Mouse (Mus musculus) erythroblast, embryonic 14.5 days (primary cell): ENCODE measurements around the gene Adgrb2. TPM values are rescaled to one million over a fixed set of nuclear protein-coding genes. Genes with fewer than 3 reads are reported as not detected.

ENCODE experiments used
- H3K27me3 ChIP-seq: 2 replicates; pipeline ENCODE4 v1.6.1; 2012; ENCODE audit warnings: inconsistent platforms; ENCODE audit not compliant: control insufficient read depth
- H3K36me3 ChIP-seq: 2 replicates; pipeline ENCODE4 v1.6.1; 2012; ENCODE audit warnings: mild to moderate bottlenecking, inconsistent platforms; ENCODE audit not compliant: control insufficient read depth
- H3K4me1 ChIP-seq: 2 replicates; pipeline ENCODE4 v1.6.1; 2012; ENCODE audit warnings: inconsistent platforms; ENCODE audit not compliant: control insufficient read depth
- H3K4me3 ChIP-seq: replicated peaks from 2 replicates; pipeline ENCODE3; 2012; ENCODE audit warnings: moderate library complexity, mild to moderate bottlenecking, inconsistent platforms
- H3K9me3 ChIP-seq: 2 replicates; pipeline ENCODE4 v1.6.1; 2012; ENCODE audit warnings: low read length, inconsistent platforms, mixed read lengths; ENCODE audit not compliant: control insufficient read depth
- GATA1 ChIP-seq: IDR thresholded peaks from 2 replicates; pipeline ENCODE4 v1.6.1; 2012; ENCODE audit warnings: low read length, inconsistent platforms, mixed read lengths
- TAL1 ChIP-seq: IDR thresholded peaks from 3 replicates; pipeline ENCODE4 v1.6.1; 2012; ENCODE audit warnings: low read length, inconsistent platforms, mixed read lengths
- polyA plus RNA-seq: library from polyadenylated mRNA; stranded (reverse); fragments of >175 nt; gene quantifications from 2 replicates; pipeline ENCODE4 v1.2.3, GENCODE M21; 2012

The Adgrb2 gene
- polyA plus RNA-seq, 1 experiment: not detected

GRCm38 (mm10) chr4:130050056-130050824 is 65.6 kb downstream of the Adgrb2 start:
- H3K4me3 ChIP-seq: no peak overlapping the region
- peaks cover 15% of the 10 kb centered on the region for H3K27me3 ChIP-seq
- H3K36me3 ChIP-seq: no peaks in the 10 kb centered on the region
- H3K9me3 ChIP-seq: peaks cover 3% of the 10 kb centered on the region; the same call in 1 of the 2 replicates
- no peaks in the 10 kb centered on the region for H3K4me1 ChIP-seq
- TF ChIP-seq TAL1: no peak

GRCm38 (mm10) chr4:130052283-130052682 is 67.6 kb downstream of the Adgrb2 start:
- peaks cover 3% of the 10 kb centered on the region; the same call in 1 of the 2 replicates for H3K9me3 ChIP-seq
- no peak overlapping the region for H3K4me3 ChIP-seq
- H3K4me1 ChIP-seq: no peaks in the 10 kb centered on the region
- H3K36me3 ChIP-seq: no peaks in the 10 kb centered on the region
- H3K27me3 ChIP-seq: peaks cover 10% of the 10 kb centered on the region
- TF ChIP-seq TAL1: no peak
- TF ChIP-seq GATA1: no peak

- H3K36me3 ChIP-seq: no peaks in the 10 kb centered on the region
- TF ChIP-seq TAL1 (no peak), GATA1 (no peak)
- H3K4me3 ChIP-seq: no peak overlapping the region
- no peaks in the 10 kb centered on the region for H3K4me1 ChIP-seq
- H3K9me3 ChIP-seq: peaks cover 3% of the 10 kb centered on the region; the same call in 1 of the 2 replicates
- H3K27me3 ChIP-seq: peaks cover 2% of the 10 kb centered on the region
These were observed 68.4 kb downstream of the Adgrb2 start for GRCm38 (mm10) chr4:130053111-130053510.

GRCm38 (mm10) chr4:130054727-130055126 is 70.1 kb downstream of the Adgrb2 start:
- Histone ChIP-seq H3K4me1 (no peaks in the 10 kb centered on the region), H3K36me3 (no peaks in the 10 kb centered on the region), H3K4me3 (no peak overlapping the region), H3K27me3 (no peaks in the 10 kb centered on the region), H3K9me3 (peaks cover 3% of the 10 kb centered on the region; the same call in 1 of the 2 replicates)
- TF ChIP-seq GATA1 (no peak), TAL1 (no peak)

- Histone ChIP-seq H3K36me3 (no peaks in the 10 kb centered on the region), H3K27me3 (no peaks in the 10 kb centered on the region)
- TF ChIP-seq GATA1 (no peak), TAL1 (no peak)
These were observed 70.7 kb downstream of the Adgrb2 start for GRCm38 (mm10) chr4:130055160-130056010.

GRCm38 (mm10) chr4:130056011-130056322 is 71.3 kb downstream of the Adgrb2 start:
- Histone ChIP-seq H3K27me3 (no peaks in the 10 kb centered on the region), H3K4me3 (no peak overlapping the region), H3K4me1 (no peaks in the 10 kb centered on the region), H3K9me3 (peaks cover 3% of the 10 kb centered on the region; the same call in 1 of the 2 replicates), H3K36me3 (no peaks in the 10 kb centered on the region)
- TF ChIP-seq TAL1 (no peak), GATA1 (no peak)

More at GRCm38 (mm10) chr4:130055160-130056010, 70.7 kb downstream of the Adgrb2 start:
- Histone ChIP-seq H3K9me3 (peaks cover 3% of the 10 kb centered on the region; the same call in 1 of the 2 replicates), H3K4me1 (no peaks in the 10 kb centered on the region), H3K4me3 (no peak overlapping the region)

DNA sequence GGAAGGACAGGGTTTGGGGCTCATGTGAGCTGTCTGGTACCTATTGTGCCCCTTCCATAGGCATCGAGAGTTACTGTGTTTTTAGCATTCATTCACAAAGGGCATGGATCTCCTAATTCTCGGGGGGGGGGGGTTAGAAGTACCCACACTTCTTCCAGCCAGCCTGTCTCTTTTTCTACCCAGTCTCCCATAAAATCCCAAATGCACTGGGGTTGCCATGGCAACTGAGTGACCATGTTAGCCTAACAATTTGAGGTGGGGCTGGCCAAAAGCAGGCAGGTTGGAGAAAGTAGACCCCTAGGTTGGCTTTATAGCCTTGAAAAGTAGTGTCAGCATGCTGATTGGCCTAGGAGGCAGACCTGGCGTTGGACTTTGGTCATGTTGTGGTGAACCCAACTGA is 71.8 kb downstream of the Adgrb2 start:
- H3K4me3 ChIP-seq: no peak overlapping the region
- no peaks in the 10 kb centered on the region for H3K27me3 ChIP-seq
- H3K9me3 ChIP-seq: peaks cover 3% of the 10 kb centered on the region; the same call in 1 of the 2 replicates
- TF ChIP-seq GATA1: no peak
- TF ChIP-seq TAL1: no peak
- H3K4me1 ChIP-seq: no peaks in the 10 kb centered on the region
- no peaks in the 10 kb centered on the region for H3K36me3 ChIP-seq

DNA sequence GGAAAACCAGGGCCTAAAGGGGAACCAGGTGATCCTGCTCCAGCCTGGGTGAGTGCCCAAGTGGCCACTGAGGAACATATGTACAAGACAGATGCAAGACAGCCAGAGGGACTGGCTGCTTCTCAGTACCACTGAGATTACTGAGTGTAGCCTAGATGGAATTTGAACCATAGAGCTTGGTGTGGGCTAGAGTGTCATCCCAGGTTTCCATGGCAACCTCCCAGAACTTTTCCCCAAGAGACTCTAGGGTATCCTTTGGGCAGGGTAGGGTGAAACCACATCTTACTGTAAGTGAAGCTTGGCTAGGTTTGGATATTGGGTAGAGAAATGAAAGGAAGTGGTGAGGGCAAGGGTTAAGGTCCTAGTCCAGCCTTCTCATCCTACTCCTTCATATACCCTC is 76.3 kb downstream of the Adgrb2 start:
- TF ChIP-seq GATA1 (no peak), TAL1 (no peak)

GRCm38 (mm10) chr4:130063191-130063590 is 78.5 kb downstream of the Adgrb2 start:
- TF ChIP-seq TAL1 (no peak), GATA1 (no peak)
- no peaks in the 10 kb centered on the region for H3K4me1 ChIP-seq
- no peaks in the 10 kb centered on the region for H3K27me3 ChIP-seq
- H3K36me3 ChIP-seq: no peaks in the 10 kb centered on the region
- H3K4me3 ChIP-seq: no peak overlapping the region
- H3K9me3 ChIP-seq: no peaks in the 10 kb centered on the region

More for the DNA sequence above, 76.3 kb downstream of the Adgrb2 start:
- Histone ChIP-seq H3K27me3 (no peaks in the 10 kb centered on the region), H3K9me3 (no peaks in the 10 kb centered on the region), H3K4me1 (no peaks in the 10 kb centered on the region), H3K36me3 (no peaks in the 10 kb centered on the region), H3K4me3 (no peak overlapping the region)

- H3K27me3 ChIP-seq: no peaks in the 10 kb centered on the region
These were observed 82.1 kb downstream of the Adgrb2 start for GRCm38 (mm10) chr4:130066816-130067215.

More at GRCm38 (mm10) chr4:130066816-130067215, 82.1 kb downstream of the Adgrb2 start:
- TF ChIP-seq GATA1 (no peak), TAL1 (no peak)
- no peaks in the 10 kb centered on the region for H3K9me3 ChIP-seq
- no peaks in the 10 kb centered on the region for H3K4me1 ChIP-seq
- no peaks in the 10 kb centered on the region for H3K36me3 ChIP-seq
- H3K4me3 ChIP-seq: no peak overlapping the region
